Mouse (Mus musculus) heart, postnatal 0 days (tissue): ENCODE data around the gene Efcab11. TPM values are rescaled to one million over a fixed set of nuclear protein-coding genes. Genes with fewer than 3 reads are reported as not detected.

Source experiments
- ATAC-seq: fragments of 200-750 bp; cut with Nextera tagmentation; 2 replicates; pipeline ENCODE4 v1.8.0; 2017; ENCODE audit warnings: low read depth, moderate number of reproducible peaks, moderate library complexity; ENCODE audit not compliant: insufficient read depth
- DNase-seq: peaks from one replicate; pipeline ENCODE4 v3.0.0-alpha.2; 2016; ENCODE audit warnings: low spot score
- H3K27ac ChIP-seq: fragments of 300-500 bp; sonication (generic); 2 replicates; pipeline ENCODE4 v1.5.1; 2014; ENCODE audit warnings: low read depth, mild to moderate bottlenecking
- H3K27me3 ChIP-seq: fragments of 300-500 bp; sonication (generic); 2 replicates; pipeline ENCODE4 v1.6.1; 2014; ENCODE audit warnings: low read length, mixed read lengths; ENCODE audit not compliant: control insufficient read depth, insufficient read depth
- H3K36me3 ChIP-seq: fragments of 300-500 bp; sonication (generic); replicated peaks from 2 replicates; pipeline ENCODE4 v1.6.1; 2014; ENCODE audit warnings: low read length, mixed read lengths; ENCODE audit not compliant: control insufficient read depth, insufficient read depth
- H3K4me1 ChIP-seq: fragments of 300-500 bp; sonication (generic); 2 replicates; pipeline ENCODE4 v1.6.1; 2014; ENCODE audit warnings: antibody characterized with exemption; ENCODE audit not compliant: control insufficient read depth, insufficient read depth
- H3K4me2 ChIP-seq: fragments of 300-500 bp; sonication (generic); 2 replicates; pipeline ENCODE4 v1.6.1; 2014; ENCODE audit warnings: low read depth, mild to moderate bottlenecking, low read length, moderate library complexity
- H3K4me3 ChIP-seq: fragments of 300-500 bp; sonication (generic); 2 replicates; pipeline ENCODE4 v1.5.1; 2014; ENCODE audit warnings: low read depth, low read length
- H3K9ac ChIP-seq: fragments of 300-500 bp; sonication (generic); replicated peaks from 2 replicates; pipeline ENCODE4 v1.6.1; 2014; ENCODE audit warnings: low read depth, low read length, mixed read lengths
- H3K9me3 ChIP-seq: fragments of 300-500 bp; sonication (generic); replicated peaks from 2 replicates; pipeline ENCODE4 v1.6.1; 2016; ENCODE audit warnings: low read length; ENCODE audit not compliant: control insufficient read depth
- CTCF ChIP-seq: IDR thresholded peaks from 2 replicates; pipeline ENCODE4 v1.5.1; 2016; ENCODE audit warnings: antibody characterized with exemption, control low read depth, low read depth
- EP300 ChIP-seq: IDR thresholded peaks from 2 replicates; pipeline ENCODE4 v1.6.1; 2016; ENCODE audit warnings: antibody characterized with exemption, low read depth
- WGBS: fragments of 180-500 bp; shearing (Covaris S2); extraction: QIAGEN DNeasy Blood & Tissue Kit; methylation state at CpG from one replicate; pipeline ENCODE4 v1.1.7; 2014; 5-methylcytosine and 5-hydroxymethylcytosine counted together
- polyA plus RNA-seq: library from polyadenylated mRNA; unstranded; fragments of >200 nt; fragmentation: Nextera tagmentation; extraction: Ambion mirVana; gene quantifications from 2 replicates; pipeline ENCODE4 v1.2.1, GENCODE M21; 2015
- total RNA-seq: library from RNA; depleted of rRNA; stranded (reverse); fragments of >200 nt; gene quantifications from 2 replicates; pipeline ENCODE4 v1.2.3, GENCODE M21; 2014; ENCODE audit warnings: low replicate concordance; rRNA removed

The Efcab11 gene
- total RNA-seq (2.2 and 13.1 TPM in 2 replicates), polyA plus RNA-seq (4.0 and 4.2 TPM in 2 replicates)

DNA sequence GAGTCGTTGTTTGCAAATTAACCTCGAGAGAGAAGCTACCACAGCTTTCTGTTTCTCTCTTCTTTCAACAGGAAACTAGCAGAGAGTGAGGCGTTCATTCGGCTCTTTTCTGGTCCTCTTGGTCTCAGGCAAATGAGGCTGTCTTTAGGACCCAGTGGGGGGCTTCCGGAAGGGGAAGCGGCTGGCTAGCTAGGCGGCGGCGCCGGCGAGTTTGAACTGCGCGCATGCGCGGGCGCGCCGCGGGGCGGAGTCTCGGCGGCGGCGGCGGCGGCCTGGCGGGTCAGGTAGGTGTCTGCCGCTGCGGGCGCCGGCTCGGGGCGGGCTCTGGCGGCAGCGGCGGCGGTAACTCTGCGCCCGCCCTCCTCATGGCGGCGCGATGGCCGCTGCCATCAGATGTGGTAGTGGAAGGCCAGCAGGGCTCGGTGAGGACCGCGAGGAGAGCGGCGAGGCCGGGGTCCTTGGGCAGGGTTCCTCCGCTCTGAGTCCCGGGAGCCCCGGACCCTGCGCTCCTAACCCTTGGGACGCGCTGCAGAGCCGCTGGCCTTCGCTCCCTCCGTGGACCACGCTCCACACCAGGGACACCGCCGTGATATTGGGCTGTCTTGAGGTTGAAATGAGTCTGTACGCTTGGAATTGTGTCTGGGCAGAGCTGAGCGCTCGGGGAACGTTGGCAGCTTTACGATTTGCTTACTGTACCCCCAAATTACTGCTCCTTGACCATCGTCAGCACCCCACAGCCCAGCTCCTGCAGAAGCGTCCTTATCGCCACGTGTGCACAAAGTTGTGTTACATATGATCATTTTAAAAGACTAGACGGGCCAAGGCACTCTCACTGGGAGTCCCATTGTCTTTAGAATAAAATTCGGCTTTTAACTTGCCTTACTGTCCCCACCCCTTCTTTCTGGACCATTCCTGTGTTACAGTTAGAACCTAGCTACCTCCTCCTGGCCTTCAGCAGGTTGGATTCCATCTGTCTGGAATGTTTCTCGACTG, at the start of gene Efcab11, which contains the start of gene Tdp1:
TSS of gene Efcab11 (minus strand) at position 171 of the 993 bp plus-strand sequence.
TSS of gene Tdp1 (plus strand) at position 249 of the 993 bp plus-strand sequence.
- H3K27ac ChIP-seq = peak within 1 kb of the TSS; percentile 70
- ATAC-seq (peak; percentile 89), DNase-seq (peak; percentile 90)
- WGBS = under 1% methylated on average over 72 of the region's 73 CpGs
- no peaks in the 10 kb centered on the region for H3K27me3 ChIP-seq
- peak within 1 kb of the TSS; percentile 91 for H3K4me2 ChIP-seq
- no peak for TF ChIP-seq EP300
- no peak for TF ChIP-seq CTCF
- H3K9me3 ChIP-seq = no peaks in the 10 kb centered on the region
- no peaks in the 10 kb centered on the region for H3K36me3 ChIP-seq
- H3K9ac ChIP-seq = peak within 1 kb of the TSS; percentile 70
- peak within 1 kb of the TSS; percentile 73 for H3K4me3 ChIP-seq
- H3K4me1 ChIP-seq = peaks cover 11% of the 10 kb centered on the region

DNA sequence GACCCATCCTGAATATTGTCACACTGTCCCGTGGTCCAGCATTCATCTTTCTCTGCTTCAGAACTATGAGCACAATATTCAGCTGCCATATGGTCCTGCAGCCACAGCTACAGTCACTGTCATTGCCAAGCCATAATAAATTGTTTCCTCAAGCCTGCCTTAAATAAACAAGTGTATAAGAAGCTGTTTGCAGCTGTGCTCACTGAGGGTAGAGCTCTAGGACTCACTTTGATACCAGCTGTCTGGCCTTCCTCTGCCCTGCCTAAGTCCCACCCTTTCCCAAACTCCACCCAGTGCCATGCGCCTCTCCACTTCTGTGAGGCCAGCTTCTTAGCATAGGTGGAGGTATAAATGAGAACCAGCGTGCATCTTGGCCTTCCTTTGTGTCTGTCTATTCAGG, 49.4 kb upstream of the Efcab11 start:
- H3K27ac ChIP-seq = no peak overlapping the region
- 88% methylated on average over 3 of the region's 3 CpGs for WGBS
- H3K36me3 ChIP-seq = peaks cover 32% of the 10 kb centered on the region
- H3K4me3 ChIP-seq = no peak overlapping the region
- H3K9me3 ChIP-seq = no peaks in the 10 kb centered on the region
- no peaks in the 10 kb centered on the region for H3K27me3 ChIP-seq
- no peak for ATAC-seq
- no peak overlapping the region for H3K9ac ChIP-seq
- DNase-seq = no peak
- H3K4me1 ChIP-seq = no peaks in the 10 kb centered on the region
- H3K4me2 ChIP-seq = no peak overlapping the region
- TF ChIP-seq CTCF (no peak), EP300 (no peak)

DNA sequence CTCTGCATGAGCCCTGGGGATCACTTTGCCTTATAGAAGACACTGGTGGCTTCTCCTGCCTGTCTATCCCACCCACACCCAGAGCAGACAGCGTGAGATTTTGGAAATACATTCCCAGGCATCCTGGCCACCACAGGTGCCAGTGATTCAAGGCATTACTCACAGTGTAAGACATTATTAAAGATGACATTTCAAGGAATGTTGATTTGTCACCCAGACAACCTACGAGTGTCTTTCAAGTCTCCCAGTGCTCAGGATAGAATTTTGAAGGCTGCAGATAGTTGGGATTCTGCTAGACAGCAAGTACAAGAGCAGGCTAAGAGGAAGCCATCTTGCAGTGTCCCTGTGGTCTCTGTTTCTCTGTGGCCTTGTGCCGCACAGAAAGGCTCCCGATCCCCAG, 48.0 kb upstream of the Efcab11 start:
- ATAC-seq (no peak), DNase-seq (no peak)
- Histone ChIP-seq H3K4me2 (no peak overlapping the region), H3K36me3 (peaks cover 39% of the 10 kb centered on the region), H3K4me1 (no peaks in the 10 kb centered on the region), H3K9ac (no peak overlapping the region), H3K9me3 (no peaks in the 10 kb centered on the region), H3K27me3 (no peaks in the 10 kb centered on the region), H3K27ac (no peak overlapping the region), H3K4me3 (no peak overlapping the region)
- TF ChIP-seq EP300 (no peak), CTCF (no peak)
- 92% methylated on average over 4 of the region's 4 CpGs for WGBS

DNA sequence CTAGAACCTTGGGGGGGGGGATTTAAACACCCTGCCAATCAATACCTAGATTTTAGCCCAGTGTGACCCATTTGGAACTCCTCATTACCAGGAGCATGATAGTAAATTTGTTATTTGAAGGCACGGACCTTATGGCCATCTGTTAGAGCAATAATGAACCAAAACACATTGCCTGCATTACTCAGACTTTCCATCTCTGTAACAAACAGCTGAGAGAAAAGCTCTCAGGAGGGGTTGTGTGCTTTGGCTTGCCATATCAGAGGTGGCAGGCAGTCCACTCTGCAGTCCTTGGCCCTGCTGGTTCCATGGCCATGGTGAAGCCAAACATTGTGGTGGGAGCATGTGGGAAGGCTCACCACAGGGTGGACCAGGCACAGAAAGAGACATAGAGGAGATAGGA, 44.9 kb upstream of the Efcab11 start:
- WGBS = 80% methylated on average over 1 of the region's 1 CpGs
- H3K9ac ChIP-seq = no peak overlapping the region
- no peak overlapping the region for H3K4me3 ChIP-seq
- TF ChIP-seq CTCF = no peak
- TF ChIP-seq EP300 = no peak
- H3K4me2 ChIP-seq = no peak overlapping the region
- DNase-seq = no peak
- ATAC-seq = no peak
- peaks cover 24% of the 10 kb centered on the region; the same call in 1 of the 2 replicates for H3K36me3 ChIP-seq
- no peak overlapping the region for H3K27ac ChIP-seq
- no peaks in the 10 kb centered on the region for H3K4me1 ChIP-seq
- no peaks in the 10 kb centered on the region for H3K27me3 ChIP-seq
- H3K9me3 ChIP-seq = no peaks in the 10 kb centered on the region

DNA sequence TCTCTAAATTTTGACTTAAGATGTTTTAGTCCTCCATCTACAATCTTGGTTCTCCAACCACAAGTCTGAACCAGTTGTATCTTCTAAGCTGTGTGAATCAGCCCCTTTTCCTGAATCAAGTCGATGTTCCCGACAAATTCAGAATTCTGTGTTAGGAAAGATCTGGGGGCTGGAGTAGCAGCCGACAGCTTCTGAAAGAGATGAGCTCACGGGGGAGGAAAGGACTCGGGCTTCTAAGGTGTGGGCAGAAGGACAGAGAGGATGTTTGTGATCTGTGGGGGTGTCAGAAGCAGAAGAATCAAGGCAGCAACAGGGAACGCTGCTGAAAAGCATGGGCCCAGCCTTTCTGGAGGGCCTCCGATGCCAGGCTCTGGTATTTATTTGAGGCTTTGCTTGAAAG, 44.1 kb upstream of the Efcab11 start:
- TF ChIP-seq EP300 = no peak
- no peak for TF ChIP-seq CTCF
- WGBS = 84% methylated on average over 7 of the region's 7 CpGs
- H3K27me3 ChIP-seq = no peaks in the 10 kb centered on the region
- ATAC-seq (no peak), DNase-seq (no peak)
- H3K36me3 ChIP-seq = peaks cover 28% of the 10 kb centered on the region; the same call in 1 of the 2 replicates
- no peak overlapping the region for H3K9ac ChIP-seq
- no peaks in the 10 kb centered on the region for H3K9me3 ChIP-seq
- no peak overlapping the region for H3K4me3 ChIP-seq
- H3K4me1 ChIP-seq = no peaks in the 10 kb centered on the region
- no peak overlapping the region for H3K4me2 ChIP-seq
- no peak overlapping the region for H3K27ac ChIP-seq
